Mouse (Mus musculus): ENCODE results near the gene Dpp6. TPM values are rescaled to one million over a fixed set of nuclear protein-coding genes. Genes with fewer than 3 reads are reported as not detected.

The Dpp6 gene
- polyA plus RNA-seq (2017; shearing (Covaris generic)), result 0.15 TPM

DNA sequence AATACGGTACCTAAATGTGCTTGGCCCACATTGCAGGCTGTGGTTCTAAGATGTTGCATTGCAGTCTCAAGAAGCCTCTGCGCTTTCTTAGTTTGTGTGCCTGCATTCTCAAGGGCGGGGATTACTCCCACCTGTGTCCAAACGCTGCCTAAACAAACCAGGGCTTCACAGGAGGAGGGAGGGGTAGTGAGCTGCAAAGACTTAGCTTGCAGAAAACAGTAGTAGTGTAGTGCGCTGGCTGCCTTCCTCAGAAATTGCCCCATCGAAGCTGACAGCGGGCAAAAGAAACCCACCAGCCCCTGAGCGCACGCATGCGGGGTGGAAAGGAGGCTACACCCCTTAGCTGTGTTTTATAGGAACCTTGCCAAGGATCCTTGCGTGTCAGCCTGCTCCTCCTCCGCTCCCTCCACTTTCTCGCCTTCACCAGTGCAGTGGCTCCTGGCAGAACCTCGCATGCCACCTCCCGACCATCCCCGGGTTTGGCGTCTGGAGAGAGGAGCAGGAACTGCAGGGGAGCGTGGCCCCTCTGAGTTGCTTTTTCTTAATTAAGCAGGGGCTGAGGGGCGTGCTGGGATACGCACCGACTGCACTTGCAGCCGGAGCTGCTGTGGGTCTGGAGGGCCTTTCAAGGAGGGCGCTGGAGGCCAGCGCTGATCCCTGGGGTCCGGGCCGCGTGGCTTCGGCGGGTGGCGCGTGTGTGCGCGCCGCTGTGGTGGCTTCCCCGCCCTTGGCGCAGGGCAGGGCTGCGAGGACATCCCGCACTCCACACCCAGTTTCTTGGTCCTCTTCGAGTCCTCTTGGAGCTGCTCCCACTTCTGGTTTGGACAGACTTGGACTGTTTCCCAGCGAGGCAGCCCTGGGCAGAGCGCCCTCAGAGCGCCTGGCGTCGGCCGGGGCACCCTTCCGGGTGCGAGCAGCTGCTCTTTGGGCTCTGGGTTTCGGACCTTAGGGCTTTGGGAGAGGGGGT lies at the start of gene Dpp6:
Gene Dpp6, plus strand, starts transcription at position 229 of the 967 bp plus-strand sequence.

DNA sequence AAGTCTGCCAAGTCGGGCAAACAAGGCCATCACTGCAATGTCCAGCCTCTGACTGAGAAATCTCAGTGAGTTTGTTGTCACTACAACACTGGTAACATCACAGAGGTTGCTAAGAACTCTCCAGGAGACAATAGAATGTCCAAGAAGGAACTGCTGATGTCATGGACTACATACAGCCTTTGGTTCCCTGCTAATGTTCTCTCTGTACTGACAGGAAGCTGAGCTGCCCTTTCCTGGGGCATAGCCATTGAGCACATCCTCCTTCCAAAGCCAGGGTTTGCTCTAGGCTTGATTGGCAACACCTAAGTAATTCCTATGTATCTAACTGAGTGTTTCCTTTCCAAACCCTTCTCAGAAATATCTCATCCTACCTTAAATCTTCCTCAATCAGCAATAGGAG lies 684.3 kb downstream of the Dpp6 start, which contains the start of gene Speer4b:
Gene Speer4b, minus strand, starts transcription at position 101 of the 400 bp plus-strand sequence.

Data from CD4-positive, CD25-positive, alpha-beta regulatory T cell, adult 9 weeks (primary cell).